Mouse (Mus musculus): ENCODE measurements at regions not wholly inside any gene's neighbourhood (a gene's known extent, or its start where the extent isn't known, plus 50 kb on each side); places are given as distances from the start of the nearest gene placed in this dataset.

DNA sequence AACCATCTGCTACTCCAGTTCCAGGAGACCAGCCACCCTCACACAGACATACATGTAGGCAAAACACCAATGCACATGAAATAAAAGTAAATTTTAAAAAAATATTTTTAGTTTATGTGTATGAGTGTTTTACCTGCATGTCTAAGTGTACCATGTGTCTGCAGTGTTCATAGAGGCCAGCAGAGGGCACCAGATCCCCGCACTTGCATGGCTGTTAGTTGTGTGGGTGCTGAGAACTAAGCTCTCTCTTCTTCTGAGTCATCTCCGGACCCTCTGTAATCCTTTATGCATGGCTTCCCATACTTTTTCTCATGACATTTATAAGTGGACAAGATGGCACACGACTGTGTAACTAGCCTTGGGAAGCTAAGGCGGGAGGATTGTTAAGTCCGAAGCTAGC, 112.2 kb upstream of the 1600014C23Rik start:
- H3K27ac ChIP-seq (replicated peaks; ENCODE audit: low read depth, low read length), result no peak overlapping the region
- H3K27me3 ChIP-seq (ENCODE audit: control insufficient read depth, insufficient read depth, low read length), result no peaks in the 10 kb centered on the region
- H3K9ac ChIP-seq (replicated peaks; ENCODE audit: low read length), result no peak overlapping the region
- DNase-seq, result no peak
- H3K36me3 ChIP-seq (ENCODE audit: control insufficient read depth, insufficient read depth, low read length), result no peaks in the 10 kb centered on the region
- ATAC-seq (ENCODE audit: low FRiP score, low TSS enrichment), result no peak
- no peaks in the 10 kb centered on the region for H3K9me3 ChIP-seq (ENCODE audit: control insufficient read depth, low read length)
- no peak overlapping the region for H3K4me3 ChIP-seq (replicated peaks; ENCODE audit: low read depth, low read length)
- no peak overlapping the region for H3K4me2 ChIP-seq (ENCODE audit: low read length)
- H3K4me1 ChIP-seq (ENCODE audit: control insufficient read depth, insufficient read depth, low read length), result no peaks in the 10 kb centered on the region
- 89% methylated on average over 5 of the region's 5 CpGs for WGBS

DNA sequence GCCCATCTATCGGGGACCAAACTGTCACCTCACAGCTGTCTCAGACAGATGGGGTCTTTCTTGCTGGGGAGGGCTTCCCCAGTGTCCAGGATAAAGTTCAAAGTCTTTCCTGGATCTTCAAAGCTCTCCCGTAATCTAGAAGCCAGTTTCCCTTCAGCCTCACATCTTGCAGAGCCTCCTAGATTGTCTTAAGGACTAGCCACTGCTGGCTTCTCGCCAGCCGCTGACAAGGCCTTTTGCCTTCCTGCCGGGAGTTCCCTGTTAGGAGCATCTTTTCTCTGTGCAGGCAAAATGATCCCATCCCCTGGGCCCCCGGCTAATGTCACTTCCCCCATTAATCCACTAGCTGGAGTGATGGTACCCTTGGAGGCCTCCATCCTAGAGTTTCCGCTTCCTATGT, 103.1 kb upstream of the 1600014C23Rik start:
- Histone ChIP-seq H3K27me3 (ENCODE audit: control insufficient read depth, insufficient read depth, low read length) (no peaks in the 10 kb centered on the region), H3K4me3 (replicated peaks; ENCODE audit: low read depth, low read length) (no peak overlapping the region), H3K27ac (replicated peaks; ENCODE audit: low read depth, low read length) (no peak overlapping the region), H3K9me3 (ENCODE audit: control insufficient read depth, low read length) (no peaks in the 10 kb centered on the region), H3K36me3 (ENCODE audit: control insufficient read depth, insufficient read depth, low read length) (no peaks in the 10 kb centered on the region), H3K4me2 (ENCODE audit: low read length) (no peak overlapping the region), H3K9ac (replicated peaks; ENCODE audit: low read length) (no peak overlapping the region), H3K4me1 (ENCODE audit: control insufficient read depth, insufficient read depth, low read length) (no peaks in the 10 kb centered on the region)
- peak; percentile 61 for DNase-seq
- ATAC-seq (ENCODE audit: low FRiP score, low TSS enrichment), result no peak
- WGBS, result 52% methylated on average over 7 of the region's 7 CpGs

DNA sequence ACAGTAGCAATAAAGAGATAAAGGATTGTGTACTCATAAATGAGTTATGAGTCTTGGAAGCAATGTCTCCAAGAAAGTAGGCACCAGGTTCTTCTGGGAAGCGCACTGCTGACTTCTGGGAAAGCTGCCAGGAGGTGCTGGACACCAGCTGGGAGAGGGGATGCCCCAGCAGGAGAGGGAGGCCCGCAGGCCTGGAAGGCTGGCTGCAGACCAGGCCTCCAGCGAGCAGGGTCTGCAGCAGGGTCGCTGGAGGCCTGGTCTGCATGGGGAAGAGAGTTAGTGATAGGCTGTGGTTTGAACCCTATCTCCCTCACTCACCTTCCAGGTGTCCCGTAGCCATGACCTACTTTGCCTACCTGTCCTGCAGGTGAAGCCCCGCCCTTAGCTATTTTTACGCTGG, 102.6 kb upstream of the 1600014C23Rik start:
- Histone ChIP-seq H3K27me3 (ENCODE audit: control insufficient read depth, insufficient read depth, low read length) (no peaks in the 10 kb centered on the region), H3K9me3 (ENCODE audit: control insufficient read depth, low read length) (no peaks in the 10 kb centered on the region), H3K4me2 (ENCODE audit: low read length) (no peak overlapping the region), H3K4me3 (replicated peaks; ENCODE audit: low read depth, low read length) (no peak overlapping the region), H3K27ac (replicated peaks; ENCODE audit: low read depth, low read length) (no peak overlapping the region), H3K4me1 (ENCODE audit: control insufficient read depth, insufficient read depth, low read length) (no peaks in the 10 kb centered on the region), H3K36me3 (ENCODE audit: control insufficient read depth, insufficient read depth, low read length) (no peaks in the 10 kb centered on the region), H3K9ac (replicated peaks; ENCODE audit: low read length) (no peak overlapping the region)
- ATAC-seq (ENCODE audit: low FRiP score, low TSS enrichment), result no peak
- WGBS, result 72% methylated on average over 7 of the region's 7 CpGs
- DNase-seq, result peak; percentile 40

DNA sequence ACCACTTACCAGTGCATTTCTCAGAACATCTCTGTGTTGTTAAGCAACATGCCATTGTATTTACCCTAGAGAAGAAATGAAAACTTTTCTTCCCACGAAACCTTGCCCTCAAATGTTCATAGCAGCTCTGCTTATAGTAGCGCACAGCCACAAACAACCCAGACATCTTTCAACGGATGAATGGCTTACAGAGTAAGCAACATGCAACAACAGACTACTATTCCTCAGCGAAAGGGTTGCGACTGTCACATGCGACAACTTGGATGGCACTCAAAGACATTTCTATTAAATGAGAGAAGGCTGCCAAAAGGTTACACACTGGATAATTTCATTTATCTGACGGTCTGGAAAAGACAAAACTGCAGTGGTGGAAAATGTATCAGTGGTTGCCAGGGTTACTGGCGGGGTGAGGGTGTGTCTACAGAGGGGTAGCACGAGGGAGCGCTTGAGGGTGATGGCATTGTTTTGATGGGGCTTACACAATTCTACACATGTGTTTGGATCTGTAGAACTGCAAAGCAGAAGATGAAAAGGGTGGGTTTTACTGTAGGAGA, 101.0 kb upstream of the 1600014C23Rik start:
- no peaks in the 10 kb centered on the region for H3K9me3 ChIP-seq (ENCODE audit: control insufficient read depth, low read length)
- H3K4me3 ChIP-seq (replicated peaks; ENCODE audit: low read depth, low read length), result no peak overlapping the region
- WGBS, result 69% methylated on average over 10 of the region's 10 CpGs
- H3K4me2 ChIP-seq (ENCODE audit: low read length), result no peak overlapping the region
- H3K9ac ChIP-seq (replicated peaks; ENCODE audit: low read length), result no peak overlapping the region
- no peaks in the 10 kb centered on the region for H3K27me3 ChIP-seq (ENCODE audit: control insufficient read depth, insufficient read depth, low read length)
- H3K4me1 ChIP-seq (ENCODE audit: control insufficient read depth, insufficient read depth, low read length), result no peaks in the 10 kb centered on the region
- no peak overlapping the region for H3K27ac ChIP-seq (replicated peaks; ENCODE audit: low read depth, low read length)
- DNase-seq, result peak; percentile 31
- ATAC-seq (ENCODE audit: low FRiP score, low TSS enrichment), result no peak
- H3K36me3 ChIP-seq (ENCODE audit: control insufficient read depth, insufficient read depth, low read length), result no peaks in the 10 kb centered on the region

DNA sequence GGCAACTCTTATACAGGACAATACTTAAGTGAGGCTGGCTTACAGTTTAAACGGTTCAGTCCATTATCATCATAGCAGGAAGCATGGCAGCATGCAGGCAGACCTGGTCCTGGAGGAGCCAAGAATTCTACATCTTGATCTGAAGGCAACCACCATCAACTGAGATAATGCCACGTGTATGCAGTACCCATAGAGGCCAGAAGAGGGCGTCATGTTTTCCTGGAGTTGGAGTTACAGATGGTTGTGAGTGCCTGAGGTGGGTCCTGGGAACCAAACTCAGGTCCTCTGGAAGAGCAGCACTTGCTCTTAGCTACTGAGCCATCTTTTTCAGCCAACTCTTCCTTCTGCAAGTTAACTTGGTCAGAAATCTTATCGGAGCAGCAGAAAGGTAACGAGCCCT, 96.7 kb upstream of the 1600014C23Rik start:
- 84% methylated on average over 5 of the region's 5 CpGs for WGBS
- no peak overlapping the region for H3K27ac ChIP-seq (replicated peaks; ENCODE audit: low read depth, low read length)
- no peak for ATAC-seq (ENCODE audit: low FRiP score, low TSS enrichment)
- no peaks in the 10 kb centered on the region for H3K27me3 ChIP-seq (ENCODE audit: control insufficient read depth, insufficient read depth, low read length)
- no peak overlapping the region for H3K4me2 ChIP-seq (ENCODE audit: low read length)
- no peaks in the 10 kb centered on the region for H3K36me3 ChIP-seq (ENCODE audit: control insufficient read depth, insufficient read depth, low read length)
- H3K9ac ChIP-seq (replicated peaks; ENCODE audit: low read length), result no peak overlapping the region
- no peak for DNase-seq
- H3K4me3 ChIP-seq (replicated peaks; ENCODE audit: low read depth, low read length), result no peak overlapping the region
- H3K4me1 ChIP-seq (ENCODE audit: control insufficient read depth, insufficient read depth, low read length), result 0 out of 2 replicates have a peak, but pooled peaks cover under 1% of the 10 kb centered on the region
- no peaks in the 10 kb centered on the region for H3K9me3 ChIP-seq (ENCODE audit: control insufficient read depth, low read length)

DNA sequence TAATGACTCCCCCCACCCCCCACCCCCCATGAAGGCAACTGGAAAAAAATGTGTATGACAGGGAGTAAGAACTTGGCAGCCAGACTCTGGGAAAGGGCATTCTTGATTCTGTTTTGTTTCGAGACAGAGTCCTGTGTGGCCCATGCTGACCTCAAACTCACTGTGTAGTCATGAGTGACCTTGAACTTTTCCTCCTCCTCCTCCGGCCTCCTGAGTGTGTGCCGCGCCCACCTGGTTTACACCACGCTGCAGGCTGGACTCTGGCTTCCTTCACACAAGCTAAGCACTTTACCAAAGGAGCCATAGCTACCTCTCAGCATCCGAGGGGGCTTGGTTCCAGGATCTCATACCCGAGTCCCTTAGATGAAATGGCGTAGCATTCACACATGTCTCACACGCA, 95.9 kb upstream of the 1600014C23Rik start:
- no peak overlapping the region for H3K4me3 ChIP-seq (replicated peaks; ENCODE audit: low read depth, low read length)
- 94% methylated on average over 9 of the region's 9 CpGs for WGBS
- H3K27me3 ChIP-seq (ENCODE audit: control insufficient read depth, insufficient read depth, low read length), result no peaks in the 10 kb centered on the region
- H3K4me2 ChIP-seq (ENCODE audit: low read length), result no peak overlapping the region
- peaks cover 4% of the 10 kb centered on the region; the same call in 1 of the 2 replicates for H3K4me1 ChIP-seq (ENCODE audit: control insufficient read depth, insufficient read depth, low read length)
- H3K27ac ChIP-seq (replicated peaks; ENCODE audit: low read depth, low read length), result no peak overlapping the region
- H3K36me3 ChIP-seq (ENCODE audit: control insufficient read depth, insufficient read depth, low read length), result no peaks in the 10 kb centered on the region
- no peaks in the 10 kb centered on the region for H3K9me3 ChIP-seq (ENCODE audit: control insufficient read depth, low read length)
- DNase-seq (no peak), ATAC-seq (ENCODE audit: low FRiP score, low TSS enrichment) (no peak)
- H3K9ac ChIP-seq (replicated peaks; ENCODE audit: low read length), result no peak overlapping the region

DNA sequence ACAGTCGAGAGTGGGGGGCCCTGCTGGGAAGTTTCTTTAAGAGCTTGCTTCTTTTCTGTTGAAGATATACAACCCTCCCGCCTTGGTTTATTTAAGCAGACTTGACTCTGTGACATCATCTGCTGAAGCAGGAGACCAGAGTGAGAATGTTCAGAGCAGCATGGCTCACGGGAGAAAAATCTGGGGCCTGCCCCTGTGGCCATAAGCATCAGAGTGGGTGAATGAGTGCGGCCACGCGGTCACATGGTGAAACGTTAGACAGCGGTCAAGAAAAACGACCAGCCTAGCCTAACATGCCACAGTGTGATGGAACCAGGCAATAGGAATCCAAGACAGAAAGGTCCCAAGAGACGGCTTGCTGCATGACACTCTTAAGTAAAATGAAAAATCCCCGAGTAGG, 95.2 kb upstream of the 1600014C23Rik start:
- Histone ChIP-seq H3K36me3 (ENCODE audit: control insufficient read depth, insufficient read depth, low read length) (no peaks in the 10 kb centered on the region), H3K4me1 (ENCODE audit: control insufficient read depth, insufficient read depth, low read length) (peaks cover 4% of the 10 kb centered on the region; the same call in 1 of the 2 replicates), H3K4me2 (ENCODE audit: low read length) (no peak overlapping the region), H3K9ac (replicated peaks; ENCODE audit: low read length) (no peak overlapping the region), H3K27me3 (ENCODE audit: control insufficient read depth, insufficient read depth, low read length) (no peaks in the 10 kb centered on the region), H3K4me3 (replicated peaks; ENCODE audit: low read depth, low read length) (no peak overlapping the region), H3K9me3 (ENCODE audit: control insufficient read depth, low read length) (no peaks in the 10 kb centered on the region), H3K27ac (replicated peaks; ENCODE audit: low read depth, low read length) (no peak overlapping the region)
- DNase-seq, result no peak
- no peak for ATAC-seq (ENCODE audit: low FRiP score, low TSS enrichment)
- 83% methylated on average over 11 of the region's 11 CpGs for whole genome bisulfite sequencing

DNA sequence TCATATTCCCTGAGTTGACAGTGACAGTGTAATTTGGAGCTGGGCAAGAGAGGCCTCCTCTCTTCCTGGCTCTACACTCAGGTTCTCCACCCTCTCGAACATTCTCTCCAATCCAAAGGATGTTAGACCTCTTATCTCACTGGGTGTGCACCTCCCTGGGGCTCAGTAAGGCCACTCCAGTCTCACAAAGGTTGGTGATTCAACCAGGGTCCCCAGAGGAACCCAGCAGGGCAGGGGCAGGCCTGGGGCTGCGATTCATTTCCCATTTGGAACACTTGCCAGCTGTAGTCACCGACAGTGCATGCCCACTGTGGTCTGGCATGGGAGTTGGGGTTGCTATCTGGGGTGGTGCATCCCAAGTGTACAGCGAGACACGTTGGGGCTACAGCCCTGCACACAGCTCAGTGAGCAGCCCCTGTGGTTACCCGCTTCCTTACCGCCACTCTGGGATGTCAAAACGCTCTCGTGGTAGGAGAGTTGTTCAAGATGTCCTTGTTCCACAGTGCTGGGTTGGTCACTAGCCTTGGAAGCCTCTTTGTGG, 94.7 kb upstream of the 1600014C23Rik start:
- ATAC-seq (ENCODE audit: low FRiP score, low TSS enrichment) (no peak), DNase-seq (no peak)
- Histone ChIP-seq H3K36me3 (ENCODE audit: control insufficient read depth, insufficient read depth, low read length) (no peaks in the 10 kb centered on the region), H3K9ac (replicated peaks; ENCODE audit: low read length) (no peak overlapping the region), H3K4me2 (ENCODE audit: low read length) (no peak overlapping the region), H3K4me3 (replicated peaks; ENCODE audit: low read depth, low read length) (no peak overlapping the region), H3K27ac (replicated peaks; ENCODE audit: low read depth, low read length) (no peak overlapping the region), H3K4me1 (ENCODE audit: control insufficient read depth, insufficient read depth, low read length) (peaks cover 4% of the 10 kb centered on the region; the same call in 1 of the 2 replicates), H3K27me3 (ENCODE audit: control insufficient read depth, insufficient read depth, low read length) (no peaks in the 10 kb centered on the region), H3K9me3 (ENCODE audit: control insufficient read depth, low read length) (no peaks in the 10 kb centered on the region)
- WGBS, result 92% methylated on average over 9 of the region's 9 CpGs

DNA sequence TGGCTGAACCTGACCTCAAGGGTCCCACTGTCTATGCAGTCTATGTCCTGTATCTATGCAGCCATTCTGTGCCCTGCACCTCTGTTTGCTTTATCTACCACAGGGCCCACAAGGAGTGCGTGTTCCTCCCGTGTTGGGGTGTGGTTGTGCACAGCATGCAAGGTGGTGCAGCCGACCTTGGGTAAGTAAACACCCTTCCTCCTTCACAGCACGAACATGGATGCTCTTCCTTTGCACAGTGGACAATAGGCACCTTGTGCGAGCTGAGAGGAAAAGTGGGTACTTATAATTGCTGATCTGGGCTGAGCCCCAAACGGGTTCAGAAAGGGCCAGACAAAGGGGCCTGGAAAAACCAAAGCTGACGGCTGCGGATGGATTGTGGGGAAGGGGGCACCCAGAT, 91.3 kb upstream of the 1600014C23Rik start:
- H3K9me3 ChIP-seq (ENCODE audit: control insufficient read depth, low read length), result no peaks in the 10 kb centered on the region
- ATAC-seq (ENCODE audit: low FRiP score, low TSS enrichment) (no peak), DNase-seq (no peak)
- H3K4me1 ChIP-seq (ENCODE audit: control insufficient read depth, insufficient read depth, low read length), result peaks cover 4% of the 10 kb centered on the region; the same call in 1 of the 2 replicates
- H3K4me2 ChIP-seq (ENCODE audit: low read length), result no peak overlapping the region
- no peaks in the 10 kb centered on the region for H3K27me3 ChIP-seq (ENCODE audit: control insufficient read depth, insufficient read depth, low read length)
- no peaks in the 10 kb centered on the region for H3K36me3 ChIP-seq (ENCODE audit: control insufficient read depth, insufficient read depth, low read length)
- H3K9ac ChIP-seq (replicated peaks; ENCODE audit: low read length), result no peak overlapping the region
- no peak overlapping the region for H3K27ac ChIP-seq (replicated peaks; ENCODE audit: low read depth, low read length)
- 49% methylated on average over 8 of the region's 8 CpGs for WGBS
- no peak overlapping the region for H3K4me3 ChIP-seq (replicated peaks; ENCODE audit: low read depth, low read length)

All from midbrain, embryonic 14.5 days (tissue).